Mouse (Mus musculus): ENCODE measurements around the gene Sdr42e1. TPM values are rescaled to one million over a fixed set of nuclear protein-coding genes. Genes with fewer than 3 reads are reported as not detected.

Gene Sdr42e1
- polyA plus RNA-seq, 1 experiment from 2014 or later = 2.5 TPM

GRCm38 (mm10) chr8:117612861-117613260 lies 60.6 kb downstream of the Sdr42e1 start:
- no peaks in the 10 kb centered on the region for H3K9me3 ChIP-seq (ENCODE audit: control insufficient read depth, low read length)
- no peak overlapping the region for H3K9ac ChIP-seq (ENCODE audit: low read depth, low read length)
- no peaks in the 10 kb centered on the region for H3K27me3 ChIP-seq (replicated peaks; ENCODE audit: control insufficient read depth, insufficient read depth, low read length)
- no peak for DNase-seq (ENCODE audit: low spot score)
- H3K27ac ChIP-seq (replicated peaks; ENCODE audit: low read depth, low read length) = no peak overlapping the region
- no peak overlapping the region for H3K4me3 ChIP-seq (ENCODE audit: low read depth, low read length)
- H3K4me2 ChIP-seq (ENCODE audit: low read depth, low read length) = no peak overlapping the region
- WGBS = 82% methylated on average over 12 of the region's 12 CpGs
- H3K36me3 ChIP-seq (ENCODE audit: control insufficient read depth, insufficient read depth, low read length) = no peaks in the 10 kb centered on the region
- no peaks in the 10 kb centered on the region for H3K4me1 ChIP-seq (ENCODE audit: control insufficient read depth, insufficient read depth, low read length)
- ATAC-seq (ENCODE audit: low read depth) = no peak

Other genes starting within 250 kb of the Sdr42e1 start
- 3.8 and 4.1 TPM in 2 replicates for gene Plcg2, start 175.4 kb downstream of the Sdr42e1 start, polyA plus RNA-seq (2014; fragmentation: Nextera tagmentation; extraction: Ambion mirVana)
- 1.2 and 1.3 TPM in 2 replicates for gene Hsd17b2, start 28.2 kb upstream of the Sdr42e1 start, polyA plus RNA-seq (2014; fragmentation: Nextera tagmentation; extraction: Ambion mirVana)
- 50.8 and 55.2 TPM in 2 replicates for gene Mphosph6, start 128.3 kb upstream of the Sdr42e1 start, polyA plus RNA-seq (2014; fragmentation: Nextera tagmentation; extraction: Ambion mirVana)